ENCODE assay signal across 8 mouse cellular contexts in the genomic region with DNA sequence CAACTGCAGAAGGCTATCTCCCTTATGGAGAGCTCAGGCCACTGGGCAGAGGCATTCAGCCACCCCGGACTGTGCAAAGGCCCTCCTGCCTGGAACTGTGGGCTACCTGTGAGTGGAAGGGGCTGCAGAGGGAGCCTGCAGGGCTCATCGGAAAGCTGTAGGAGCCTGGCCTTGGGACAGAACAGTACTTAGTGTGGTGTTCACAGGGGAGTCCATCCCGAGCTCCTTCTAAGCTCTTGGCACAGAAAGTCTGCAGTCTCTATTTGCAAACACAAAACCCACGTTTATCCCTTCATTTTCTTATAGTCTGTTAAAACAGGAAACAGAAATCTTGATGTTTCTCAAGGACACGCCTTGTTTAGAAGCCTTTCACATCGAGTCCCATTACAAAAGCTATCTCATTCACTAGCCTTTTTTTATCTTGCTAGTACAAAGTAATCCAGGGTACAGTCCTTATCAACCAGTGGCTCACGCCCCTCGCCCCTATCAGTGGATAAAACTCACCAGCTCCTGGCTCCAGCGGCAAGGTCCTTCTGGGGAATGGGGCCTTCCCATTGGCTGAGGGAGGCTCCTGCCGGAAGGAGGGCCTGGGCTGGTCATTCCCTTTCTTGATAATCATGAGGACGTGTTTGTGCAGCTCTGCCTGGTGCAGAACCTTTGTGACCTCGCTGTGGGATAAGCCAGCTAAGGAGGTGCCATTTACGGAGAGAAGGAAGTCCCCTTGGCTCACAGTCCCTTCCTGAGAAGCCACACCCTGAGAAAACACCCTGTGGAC. TPM values are rescaled to one million over a fixed set of nuclear protein-coding genes. Genes with fewer than 3 reads are reported as not detected.
DNase-seq lines count a peak whose midpoint lies in the region; ATAC-seq lines count a peak whose summit lies in the region.

No protein-coding gene starts in this region.

- peak; percentile 35 for DNase-seq in kidney, adult 11 months
- peak; percentile 70 for DNase-seq in liver, embryonic 11.5 days (ENCODE audit: low spot score)
- no peak for DNase-seq in gastrocnemius, postnatal 25 days
- DNase-seq in cerebellum, postnatal 25 days = no peak
- DNase-seq in forebrain, embryonic 11.5 days (ENCODE audit: low spot score) = no peak

- no peak; the same call in 1 of the 2 replicates for ATAC-seq in kidney, embryonic 15.5 days (replicated peaks; ENCODE audit: low FRiP score)
- ATAC-seq in heart, embryonic 11.5 days (replicated peaks; ENCODE audit: insufficient number of reproducible peaks, low FRiP score, low TSS enrichment) = peak; percentile 87
- ATAC-seq in liver, embryonic 11.5 days (replicated peaks; ENCODE audit: low FRiP score) = peak; percentile 90
- peak; percentile 90 for ATAC-seq in stomach, embryonic 16.5 days (ENCODE audit: insufficient read depth, low FRiP score)
- no peak for ATAC-seq in forebrain, embryonic 11.5 days (replicated peaks; ENCODE audit: low FRiP score)

- H3K4me1 ChIP-seq in kidney, embryonic 15.5 days = peaks cover 10% of the 10 kb centered on the region
- H3K4me1 ChIP-seq in heart, embryonic 11.5 days (ENCODE audit: control insufficient read depth, insufficient read depth, low read length) = peaks cover 21% of the 10 kb centered on the region
- peaks cover 31% of the 10 kb centered on the region for H3K4me1 ChIP-seq in liver, embryonic 11.5 days (replicated peaks; ENCODE audit: control insufficient read depth, insufficient read depth, low read length)
- H3K4me1 ChIP-seq in stomach, embryonic 16.5 days (ENCODE audit: control insufficient read depth, insufficient read depth, low read length) = peaks cover 7% of the 10 kb centered on the region; the same call in 1 of the 2 replicates
- peaks cover 11% of the 10 kb centered on the region; the same call in 1 of the 2 replicates for H3K4me1 ChIP-seq in forebrain, embryonic 11.5 days (replicated peaks; ENCODE audit: control insufficient read depth, insufficient read depth, low read length)

- 61% methylated on average over 13 of the region's 13 CpGs for WGBS in kidney, embryonic 15.5 days
- WGBS in heart, embryonic 11.5 days (ENCODE audit: insufficient replicate concordance) = 14% methylated on average over 13 of the region's 13 CpGs
- 16% methylated on average over 13 of the region's 13 CpGs for WGBS in liver, embryonic 11.5 days
- 43% methylated on average over 13 of the region's 13 CpGs for WGBS in stomach, embryonic 16.5 days
- WGBS in forebrain, embryonic 11.5 days = 53% methylated on average over 13 of the region's 13 CpGs

- H3K27me3 ChIP-seq in kidney, embryonic 15.5 days = no peaks in the 10 kb centered on the region
- H3K27me3 ChIP-seq in heart, embryonic 11.5 days (ENCODE audit: control insufficient read depth, insufficient read depth, low read length) = no peaks in the 10 kb centered on the region
- no peaks in the 10 kb centered on the region for H3K27me3 ChIP-seq in liver, embryonic 11.5 days (replicated peaks; ENCODE audit: control insufficient read depth, insufficient read depth, low read length)
- H3K27me3 ChIP-seq in stomach, embryonic 16.5 days (ENCODE audit: control insufficient read depth, insufficient read depth, low read length) = no peaks in the 10 kb centered on the region
- no peaks in the 10 kb centered on the region for H3K27me3 ChIP-seq in forebrain, embryonic 11.5 days (ENCODE audit: control insufficient read depth, insufficient read depth, low read length)

- no peak overlapping the region for H3K9ac ChIP-seq in kidney, embryonic 15.5 days
- no peak overlapping the region for H3K9ac ChIP-seq in heart, embryonic 11.5 days (ENCODE audit: low read depth, low read length)
- peak overlapping the region; percentile 49; the same call in 1 of the 2 replicates for H3K9ac ChIP-seq in liver, embryonic 11.5 days (ENCODE audit: low read depth, low read length)
- no peak overlapping the region for H3K9ac ChIP-seq in stomach, embryonic 16.5 days (ENCODE audit: low read length)
- H3K9ac ChIP-seq in forebrain, embryonic 11.5 days (ENCODE audit: low read length) = no peak overlapping the region

- H3K27ac ChIP-seq in kidney, embryonic 15.5 days = no peak overlapping the region
- peak overlapping the region; percentile 74 for H3K27ac ChIP-seq in heart, embryonic 11.5 days (ENCODE audit: low read depth, low read length)
- H3K27ac ChIP-seq in liver, embryonic 11.5 days (ENCODE audit: low read depth, low read length) = peak overlapping the region; percentile 94
- peak overlapping the region; percentile 82 for H3K27ac ChIP-seq in stomach, embryonic 16.5 days (ENCODE audit: low read length)
- no peak overlapping the region for H3K27ac ChIP-seq in forebrain, embryonic 11.5 days (ENCODE audit: low read depth, low read length)

- H3K36me3 ChIP-seq in kidney, embryonic 15.5 days = peaks cover 49% of the 10 kb centered on the region
- H3K36me3 ChIP-seq in heart, embryonic 11.5 days (ENCODE audit: control insufficient read depth, insufficient read depth, low read length) = no peaks in the 10 kb centered on the region
- H3K36me3 ChIP-seq in liver, embryonic 11.5 days (ENCODE audit: control insufficient read depth, insufficient read depth, low read length) = peaks cover 2% of the 10 kb centered on the region; the same call in 1 of the 2 replicates
- H3K36me3 ChIP-seq in stomach, embryonic 16.5 days (ENCODE audit: control insufficient read depth, insufficient read depth, low read length) = no peaks in the 10 kb centered on the region
- no peaks in the 10 kb centered on the region for H3K36me3 ChIP-seq in forebrain, embryonic 11.5 days (ENCODE audit: control insufficient read depth, insufficient read depth, low read length)

- H3K4me2 ChIP-seq in kidney, embryonic 15.5 days = no peak overlapping the region
- peak overlapping the region; percentile 23 for H3K4me2 ChIP-seq in heart, embryonic 11.5 days
- peak overlapping the region; percentile 65 for H3K4me2 ChIP-seq in liver, embryonic 11.5 days
- peak overlapping the region; percentile 14; the same call in 1 of the 2 replicates for H3K4me2 ChIP-seq in stomach, embryonic 16.5 days (ENCODE audit: low read depth, low read length)
- no peak overlapping the region for H3K4me2 ChIP-seq in forebrain, embryonic 11.5 days (ENCODE audit: low read depth, low read length, severe bottlenecking)

- no peaks in the 10 kb centered on the region for H3K9me3 ChIP-seq in kidney, embryonic 15.5 days (replicated peaks)
- no peaks in the 10 kb centered on the region for H3K9me3 ChIP-seq in heart, embryonic 11.5 days (replicated peaks; ENCODE audit: control insufficient read depth, low read length)
- no peaks in the 10 kb centered on the region for H3K9me3 ChIP-seq in liver, embryonic 11.5 days (ENCODE audit: control insufficient read depth, low read length)
- no peaks in the 10 kb centered on the region for H3K9me3 ChIP-seq in stomach, embryonic 16.5 days (replicated peaks; ENCODE audit: control insufficient read depth, low read length)
- no peaks in the 10 kb centered on the region for H3K9me3 ChIP-seq in forebrain, embryonic 11.5 days (ENCODE audit: control insufficient read depth, low read length)

- H3K4me3 ChIP-seq in kidney, embryonic 15.5 days (replicated peaks) = no peak overlapping the region
- H3K4me3 ChIP-seq in heart, embryonic 11.5 days (ENCODE audit: low read depth, low read length) = no peak overlapping the region
- H3K4me3 ChIP-seq in liver, embryonic 11.5 days (ENCODE audit: low read depth, low read length) = peak overlapping the region; percentile 21
- no peak overlapping the region for H3K4me3 ChIP-seq in stomach, embryonic 16.5 days (replicated peaks; ENCODE audit: low read length)
- H3K4me3 ChIP-seq in forebrain, embryonic 11.5 days (ENCODE audit: low read depth, low read length) = no peak overlapping the region

RNA-seq across cellular contexts. Expression of a gene that starts 45.8 kb away (rescaled TPM):
- polyA plus RNA-seq in kidney, embryonic 15.5 days (2015; fragmentation: Nextera tagmentation; extraction: Ambion mirVana) = 1.2 TPM in 1 of 2 replicates, not detected in the other
- polyA plus RNA-seq in heart, embryonic 11.5 days (2014; fragmentation: Nextera tagmentation; extraction: Ambion mirVana) = not detected in 2 replicates
- 0.58 and 1.3 TPM in 2 replicates for polyA plus RNA-seq in liver, embryonic 11.5 days (2014; fragmentation: Nextera tagmentation; extraction: Ambion mirVana)
- polyA plus RNA-seq in stomach, embryonic 16.5 days (2015; fragmentation: Nextera tagmentation; extraction: Ambion mirVana) = 0.75 TPM in 1 of 2 replicates, not detected in the other
- under 1 TPM in 1 of 2 experiments, not detected in 1; 0.91 TPM for total RNA-seq in gastrocnemius, postnatal 25 days (2021)
- 1.0 TPM in 1 of 2 replicates, not detected in the other for polyA plus RNA-seq in forebrain, embryonic 11.5 days (2014; fragmentation: Nextera tagmentation; extraction: Ambion mirVana)

RNA-seq across cellular contexts. Expression of a gene that starts 46.2 kb away (rescaled TPM):
- 84.5 and 90.9 TPM in 2 replicates for polyA plus RNA-seq in kidney, embryonic 15.5 days (2015; fragmentation: Nextera tagmentation; extraction: Ambion mirVana)
- 85.8 and 93.7 TPM in 2 replicates for polyA plus RNA-seq in heart, embryonic 11.5 days (2014; fragmentation: Nextera tagmentation; extraction: Ambion mirVana)
- polyA plus RNA-seq in liver, embryonic 11.5 days (2014; fragmentation: Nextera tagmentation; extraction: Ambion mirVana) = 93.0 and 107 TPM in 2 replicates
- 70.8 and 73.8 TPM in 2 replicates for polyA plus RNA-seq in stomach, embryonic 16.5 days (2015; fragmentation: Nextera tagmentation; extraction: Ambion mirVana)
- total RNA-seq in gastrocnemius, postnatal 25 days (2021) = 10 to 100 TPM; 65.3 to 70.8 TPM
- 102 and 103 TPM in 2 replicates for polyA plus RNA-seq in forebrain, embryonic 11.5 days (2014; fragmentation: Nextera tagmentation; extraction: Ambion mirVana)

Comparison
In these comparisons a context has a peak if more than half of its experiments do, and no peak if none do; other contexts are left out.
1. DNase-seq: peak in kidney, adult 11 months (single experiment) and liver, embryonic 11.5 days (single experiment); none in gastrocnemius, postnatal 25 days (single experiment), cerebellum, postnatal 25 days (0 of 2) and forebrain, embryonic 11.5 days (single experiment).
2. ATAC-seq: peak in heart, embryonic 11.5 days (single experiment), liver, embryonic 11.5 days (single experiment) and stomach, embryonic 16.5 days (single experiment); none in kidney, embryonic 15.5 days (single experiment) and forebrain, embryonic 11.5 days (single experiment).
3. H3K27ac ChIP-seq: peak in heart, embryonic 11.5 days (single experiment), liver, embryonic 11.5 days (single experiment) and stomach, embryonic 16.5 days (single experiment); none in kidney, embryonic 15.5 days (single experiment) and forebrain, embryonic 11.5 days (single experiment).
4. H3K4me2 ChIP-seq: peak in heart, embryonic 11.5 days (single experiment), liver, embryonic 11.5 days (single experiment) and stomach, embryonic 16.5 days (single experiment); none in kidney, embryonic 15.5 days (single experiment) and forebrain, embryonic 11.5 days (single experiment).